Mouse (Mus musculus) yolk sac, embryonic 10.5 days (tissue): ENCODE data around the gene Rbm44.
A peak's percentile ranks its signal among the peaks of the same experiment; 100 is the strongest.

Source experiments
- DNase-seq: peaks from one replicate; pipeline ENCODE4 v3.0.0-alpha.2; 2017; ENCODE audit warnings: low spot score

Rbm44 gene

DNA sequence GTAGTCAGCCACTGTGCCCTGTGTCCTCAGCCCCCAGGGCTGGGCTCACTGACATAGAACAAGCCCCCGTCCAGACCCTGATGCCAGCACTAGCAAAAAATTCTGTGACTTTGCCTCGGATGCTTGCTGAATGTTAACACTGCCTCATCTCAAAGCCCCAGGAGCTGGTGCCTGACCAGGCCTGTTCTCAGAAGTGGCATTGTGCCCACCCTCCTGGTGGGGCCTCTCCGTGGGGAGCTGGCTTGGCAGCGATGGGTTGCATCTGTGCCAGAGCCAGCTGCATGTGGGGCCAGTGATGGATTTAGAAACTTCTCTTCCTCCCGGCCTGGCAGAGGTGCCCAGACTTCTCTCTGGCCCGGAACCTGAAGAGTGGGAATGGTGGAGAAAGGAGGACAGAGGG is 64.9 kb downstream of the Rbm44 start:
- no peak for DNase-seq

GRCm38 (mm10) chr1:91211099-91211498 is 66.2 kb downstream of the Rbm44 start:
- DNase-seq = peak; percentile 24

DNA sequence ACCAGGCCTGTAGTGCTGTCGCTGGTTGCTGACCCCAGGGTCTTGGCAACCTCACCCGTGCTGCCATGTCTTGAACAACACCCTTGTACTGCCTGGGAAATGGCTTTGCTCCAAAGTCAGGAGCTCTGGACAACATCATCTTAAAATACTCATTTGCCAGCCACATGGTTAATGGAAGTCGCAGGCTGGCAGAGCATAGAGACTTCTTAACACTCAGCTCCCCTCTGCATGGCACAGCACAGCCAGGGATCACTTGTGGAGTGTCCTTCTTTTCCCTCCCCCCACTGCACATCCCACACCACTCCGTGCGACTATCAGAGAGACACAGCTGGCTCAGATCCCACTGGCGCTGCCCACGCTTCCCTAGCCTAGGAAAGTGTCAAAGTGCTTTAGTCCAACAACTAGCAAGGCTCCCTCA is 66.7 kb downstream of the Rbm44 start:
- DNase-seq = no peak

DNA sequence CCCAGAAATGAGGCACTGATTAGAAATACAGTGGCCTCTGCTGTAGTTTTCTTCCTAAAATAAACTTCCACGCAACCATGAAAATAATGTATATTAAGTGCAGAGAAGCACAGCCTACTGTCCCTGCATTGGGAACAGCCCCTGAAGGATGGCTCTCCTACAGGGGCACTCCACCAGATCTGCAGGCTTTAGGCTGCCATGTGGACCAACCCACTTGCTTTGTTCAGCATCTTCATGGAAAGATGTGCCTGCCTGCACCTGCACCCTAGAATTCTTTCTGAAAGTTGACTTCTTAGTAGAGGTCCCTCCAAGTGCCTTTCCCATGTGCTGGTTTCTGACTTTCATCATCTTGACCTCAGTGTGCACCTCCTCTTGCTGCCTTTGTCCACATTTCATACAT is 70.4 kb downstream of the Rbm44 start:
- no peak for DNase-seq

- no peak for DNase-seq
These were observed 71.1 kb downstream of the Rbm44 start for GRCm38 (mm10) chr1:91215981-91216380.

- no peak for DNase-seq
These were observed 71.8 kb downstream of the Rbm44 start for GRCm38 (mm10) chr1:91216504-91217267.

GRCm38 (mm10) chr1:91219641-91220321 is 74.9 kb downstream of the Rbm44 start:
- DNase-seq = no peak

DNA sequence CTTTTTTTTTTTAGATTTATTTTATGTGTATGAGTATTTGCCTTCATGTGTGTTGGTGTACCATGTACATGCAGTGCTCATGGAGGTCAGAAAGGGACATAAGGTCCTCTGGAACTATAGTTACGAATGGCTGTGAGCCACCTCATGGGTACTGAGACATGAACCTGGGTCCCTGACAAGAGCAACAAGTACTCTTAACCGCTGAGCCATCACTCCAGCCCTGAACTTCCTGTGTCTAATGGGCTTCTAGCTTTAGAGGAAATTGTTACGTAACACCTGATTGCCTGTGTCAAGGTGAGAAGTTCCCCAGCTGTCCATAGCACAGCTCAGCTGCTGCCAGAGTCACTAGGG is 75.4 kb downstream of the Rbm44 start:
- no peak for DNase-seq
